Mouse (Mus musculus) G1E (cell line): ENCODE measurements around the gene Rpl36. TPM values are rescaled to one million over a fixed set of nuclear protein-coding genes. Genes with fewer than 3 reads are reported as not detected.

Experiments used
- ATAC-seq: 2 replicates; pipeline ENCODE4 v1.8.0; 2016; ENCODE audit warnings: mild to moderate bottlenecking; ENCODE audit not compliant: insufficient number of reproducible peaks, poor library complexity, low FRiP score, severe bottlenecking; ENCODE audit errors: extremely low read depth
- DNase-seq: peaks from one replicate; pipeline ENCODE4 v3.0.0; 2012; ENCODE audit warnings: low spot score
- H3K27me3 ChIP-seq: 2 replicates; pipeline ENCODE4 v1.6.1; 2012; ENCODE audit warnings: mild to moderate bottlenecking, low read length, inconsistent platforms; ENCODE audit not compliant: insufficient read depth
- H3K36me3 ChIP-seq: replicated peaks from 2 replicates; pipeline ENCODE3; 2012; ENCODE audit warnings: mild to moderate bottlenecking, inconsistent platforms
- H3K4me1 ChIP-seq: 2 replicates; pipeline ENCODE4 v1.6.1; 2012; ENCODE audit warnings: low read depth, low read length, inconsistent platforms, mixed read lengths; ENCODE audit not compliant: insufficient read depth
- H3K4me3 ChIP-seq: 2 replicates; pipeline ENCODE4 v1.5.1; 2012; ENCODE audit warnings: low read depth, mild to moderate bottlenecking, inconsistent platforms, low read length, moderate library complexity, mixed read lengths
- H3K9me3 ChIP-seq: replicated peaks from 2 replicates; pipeline ENCODE4 v1.6.1; 2012; ENCODE audit warnings: inconsistent platforms
- CTCF ChIP-seq: IDR thresholded peaks from 2 replicates; pipeline ENCODE4 v1.5.1; 2012; ENCODE audit warnings: low read depth, low read length, inconsistent platforms, mixed read lengths
- GATA1 ChIP-seq: IDR thresholded peaks from 2 replicates; pipeline ENCODE4 v1.6.1; 2012; ENCODE audit warnings: borderline replicate concordance, low read length, inconsistent platforms, mixed read lengths
- GATA2 ChIP-seq: IDR thresholded peaks from 2 replicates; pipeline ENCODE4 v1.6.1; 2012; ENCODE audit warnings: low read depth, low read length, inconsistent platforms, borderline replicate concordance
- POLR2AphosphoS5 ChIP-seq: IDR thresholded peaks from 2 replicates; pipeline ENCODE4 v1.6.1; 2012; ENCODE audit warnings: low read depth, low read length, inconsistent platforms; ENCODE audit not compliant: insufficient replicate concordance
- TAL1 ChIP-seq: conservative IDR thresholded peaks from 2 replicates; pipeline ENCODE4 v1.6.1; 2012; ENCODE audit warnings: low read depth, low read length, inconsistent platforms, mixed read lengths
- polyA plus RNA-seq: library from polyadenylated mRNA; stranded (reverse); fragments of >175 nt; gene quantifications from 2 replicates; pipeline ENCODE4 v1.2.3, GENCODE M21; 2012
- total RNA-seq, 2 experiments: library from RNA; stranded (forward) in 1 of 2; stranded (reverse) in 1 of 2; fragments of 200-1000 nt in 1 of 2; fragments of >200 nt in 1 of 2; fragmentation: Nextera tagmentation in 1 of 2; gene quantifications; 2 replicates each; pipeline ENCODE4 v1.2.3; 2014 to 2017

Rpl36 gene
- total and polyA plus RNA-seq, 3 experiments = 1,885 to 9,624 (median 2,574) TPM

GRCm38 (mm10) chr17:56656171-56656570 is 43.0 kb downstream of the Rpl36 start:
- no peak for ATAC-seq
- TF ChIP-seq POLR2AphosphoS5 = no peak
- TF ChIP-seq GATA2 = no peak
- no peak for TF ChIP-seq GATA1
- TF ChIP-seq CTCF = no peak
- no peak for TF ChIP-seq TAL1
- H3K36me3 ChIP-seq = no peaks in the 10 kb centered on the region
- H3K4me1 ChIP-seq = peaks cover 18% of the 10 kb centered on the region
- no peaks in the 10 kb centered on the region for H3K9me3 ChIP-seq
- no peak for DNase-seq
- no peak overlapping the region for H3K4me3 ChIP-seq
- H3K27me3 ChIP-seq = peaks cover 59% of the 10 kb centered on the region

- DNase-seq = no peak
- Histone ChIP-seq H3K36me3 (no peaks in the 10 kb centered on the region), H3K9me3 (no peaks in the 10 kb centered on the region), H3K4me3 (no peak overlapping the region), H3K27me3 (peaks cover 78% of the 10 kb centered on the region), H3K4me1 (peaks cover 30% of the 10 kb centered on the region)
- no peak for ATAC-seq
- TF ChIP-seq POLR2AphosphoS5 (no peak), CTCF (no peak), TAL1 (no peak), GATA1 (no peak), GATA2 (no peak)
These were observed 50.4 kb downstream of the Rpl36 start for GRCm38 (mm10) chr17:56663659-56664058.

Other genes starting within 250 kb of the Rpl36 start
- 70.5 and 77.2 TPM in 2 replicates for gene Ptprs, start 136.9 kb upstream of the Rpl36 start, total RNA-seq (2014; fragmentation: Nextera tagmentation)
- gene Ptprs, start 136.9 kb upstream of the Rpl36 start, total RNA-seq (2017) = 16.4 and 16.7 TPM in 2 replicates
- gene Ptprs, start 136.9 kb upstream of the Rpl36 start, polyA plus RNA-seq = 83.6 and 90.8 TPM in 2 replicates
- gene Znrf4, start 101.0 kb upstream of the Rpl36 start, total RNA-seq (2014; fragmentation: Nextera tagmentation) = not detected in 2 replicates
- 0.17 TPM in 1 of 2 replicates, not detected in the other for gene Znrf4, start 101.0 kb upstream of the Rpl36 start, total RNA-seq (2017)
- gene Znrf4, start 101.0 kb upstream of the Rpl36 start, polyA plus RNA-seq = not detected in 2 replicates
- 4.4 and 6.5 TPM in 2 replicates for gene Gm20219, start 59.0 kb upstream of the Rpl36 start, total RNA-seq (2014; fragmentation: Nextera tagmentation)
- gene Gm20219, start 59.0 kb upstream of the Rpl36 start, total RNA-seq (2017) = 0.38 and 0.41 TPM in 2 replicates
- 0.69 and 1.0 TPM in 2 replicates for gene Gm20219, start 59.0 kb upstream of the Rpl36 start, polyA plus RNA-seq
- gene Safb2, start 28.8 kb upstream of the Rpl36 start, total RNA-seq (2014; fragmentation: Nextera tagmentation) = 111 and 194 TPM in 2 replicates
- gene Safb2, start 28.8 kb upstream of the Rpl36 start, total RNA-seq (2017) = 55.2 and 78.2 TPM in 2 replicates
- gene Safb2, start 28.8 kb upstream of the Rpl36 start, polyA plus RNA-seq = 209 and 224 TPM in 2 replicates
- gene Safb, start 28.6 kb upstream of the Rpl36 start, total RNA-seq (2014; fragmentation: Nextera tagmentation) = 67.0 and 76.5 TPM in 2 replicates
- 85.0 and 121 TPM in 2 replicates for gene Safb, start 28.6 kb upstream of the Rpl36 start, total RNA-seq (2017)
- gene Safb, start 28.6 kb upstream of the Rpl36 start, polyA plus RNA-seq = 151 and 154 TPM in 2 replicates
- 42.8 and 61.4 TPM in 2 replicates for gene 2410015M20Rik, start 3.6 kb upstream of the Rpl36 start, total RNA-seq (2014; fragmentation: Nextera tagmentation)
- 101 and 133 TPM in 2 replicates for gene 2410015M20Rik, start 3.6 kb upstream of the Rpl36 start, total RNA-seq (2017)
- 278 and 377 TPM in 2 replicates for gene 2410015M20Rik, start 3.6 kb upstream of the Rpl36 start, polyA plus RNA-seq
- gene Lonp1, start 13.5 kb downstream of the Rpl36 start, total RNA-seq (2014; fragmentation: Nextera tagmentation) = 67.8 and 74.4 TPM in 2 replicates
- 101 and 103 TPM in 2 replicates for gene Lonp1, start 13.5 kb downstream of the Rpl36 start, total RNA-seq (2017)
- 174 and 182 TPM in 2 replicates for gene Lonp1, start 13.5 kb downstream of the Rpl36 start, polyA plus RNA-seq
- not detected in 2 replicates for gene Catsperd, start 14.7 kb downstream of the Rpl36 start, total RNA-seq (2014; fragmentation: Nextera tagmentation)
- 0.17 TPM in 1 of 2 replicates, not detected in the other for gene Catsperd, start 14.7 kb downstream of the Rpl36 start, total RNA-seq (2017)
- gene Catsperd, start 14.7 kb downstream of the Rpl36 start, polyA plus RNA-seq = not detected in 2 replicates
- 39.4 and 54.7 TPM in 2 replicates for gene Ranbp3, start 59.9 kb downstream of the Rpl36 start, total RNA-seq (2014; fragmentation: Nextera tagmentation)
- 70.5 and 83.3 TPM in 2 replicates for gene Ranbp3, start 59.9 kb downstream of the Rpl36 start, total RNA-seq (2017)
- 142 and 143 TPM in 2 replicates for gene Ranbp3, start 59.9 kb downstream of the Rpl36 start, polyA plus RNA-seq
- 60.5 and 74.9 TPM in 2 replicates for gene Ndufa11, start 104.4 kb downstream of the Rpl36 start, total RNA-seq (2014; fragmentation: Nextera tagmentation)
- 186 and 247 TPM in 2 replicates for gene Ndufa11, start 104.4 kb downstream of the Rpl36 start, total RNA-seq (2017)
- 270 and 319 TPM in 2 replicates for gene Ndufa11, start 104.4 kb downstream of the Rpl36 start, polyA plus RNA-seq
- gene Vmac, start 104.6 kb downstream of the Rpl36 start, total RNA-seq (2014; fragmentation: Nextera tagmentation) = 32.0 and 46.9 TPM in 2 replicates
- gene Vmac, start 104.6 kb downstream of the Rpl36 start, total RNA-seq (2017) = 9.4 and 10.3 TPM in 2 replicates
- 12.9 and 16.3 TPM in 2 replicates for gene Vmac, start 104.6 kb downstream of the Rpl36 start, polyA plus RNA-seq
- gene Nrtn, start 144.1 kb downstream of the Rpl36 start, total RNA-seq (2014; fragmentation: Nextera tagmentation) = not detected in 2 replicates
- gene Nrtn, start 144.1 kb downstream of the Rpl36 start, total RNA-seq (2017) = not detected in 2 replicates
- gene Nrtn, start 144.1 kb downstream of the Rpl36 start, polyA plus RNA-seq = not detected in 2 replicates
- gene Dus3l, start 151.3 kb downstream of the Rpl36 start, total RNA-seq (2014; fragmentation: Nextera tagmentation) = 8.7 and 12.0 TPM in 2 replicates
- 12.4 and 15.0 TPM in 2 replicates for gene Dus3l, start 151.3 kb downstream of the Rpl36 start, total RNA-seq (2017)
- gene Dus3l, start 151.3 kb downstream of the Rpl36 start, polyA plus RNA-seq = 52.5 and 57.1 TPM in 2 replicates
- gene Prr22, start 156.8 kb downstream of the Rpl36 start, total RNA-seq (2014; fragmentation: Nextera tagmentation) = not detected in 2 replicates
- 0.17 and 0.22 TPM in 2 replicates for gene Prr22, start 156.8 kb downstream of the Rpl36 start, total RNA-seq (2017)
- gene Prr22, start 156.8 kb downstream of the Rpl36 start, polyA plus RNA-seq = 3.5 and 5.0 TPM in 2 replicates
- 21.4 and 27.9 TPM in 2 replicates for gene Rfx2, start 217.6 kb downstream of the Rpl36 start, total RNA-seq (2014; fragmentation: Nextera tagmentation)
- gene Rfx2, start 217.6 kb downstream of the Rpl36 start, total RNA-seq (2017) = 3.9 and 4.1 TPM in 2 replicates
- 36.4 and 38.2 TPM in 2 replicates for gene Rfx2, start 217.6 kb downstream of the Rpl36 start, polyA plus RNA-seq